Mouse (Mus musculus) kidney, adult 11 months (tissue): Measurements from ENCODE around the gene Scgb1b11.
"Not testable (repeated sequence)": the region's sequence is repeated elsewhere in the genome, so short reads cannot be mapped to it uniquely, and the experiment has no call there.

Experiments used
- DNase-seq: peaks from one replicate; pipeline ENCODE4 v3.0.0; 2022

Gene Scgb1b11

GRCm38 (mm10) chr7:32222540-32222939, at the start of gene Scgb1b11:
Gene Scgb1b11, plus strand, starts transcription at chr7:32222840.
- not testable (repeated sequence) for DNase-seq

DNA sequence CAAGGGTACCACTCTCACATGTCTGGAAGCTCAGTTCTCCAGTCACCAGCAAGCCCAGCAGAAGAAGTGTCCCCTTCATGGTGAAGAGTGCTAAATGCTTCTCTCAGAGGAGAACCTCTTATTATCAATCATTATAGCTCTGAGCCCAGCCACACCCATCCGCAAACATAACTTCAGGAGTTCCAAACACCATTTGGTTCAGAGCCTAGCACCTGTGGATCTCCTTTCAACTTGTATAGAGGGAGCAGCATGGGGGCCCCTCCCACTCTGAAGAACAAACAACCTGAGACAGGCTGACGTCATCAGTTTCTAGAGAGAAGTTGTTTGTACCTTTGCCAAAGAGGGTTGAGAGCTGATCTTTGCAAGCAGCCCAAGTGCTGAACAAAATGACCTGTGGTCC, 11.6 kb upstream of the Scgb1b11 start, which contains the start of gene Scgb2b11:
Gene Scgb2b11, minus strand, starts transcription at position 101 of the 400 bp plus-strand sequence.
- not testable (repeated sequence) for DNase-seq
